Mouse (Mus musculus) layer of hippocampus, postnatal 14 days (tissue): ENCODE results near the gene Lmntd1. TPM values are rescaled to one million over a fixed set of nuclear protein-coding genes. Genes with fewer than 3 reads are reported as not detected.
A peak's percentile ranks its signal among the peaks of the same experiment; 100 is the strongest.

Experiments used
- DNase-seq, 2 experiments: peaks; one replicate each; pipeline ENCODE4 v3.0.0; 2021 to 2022; ENCODE audit warnings: low spot score in 2 of 2, mixed read lengths in 1 of 2
- total RNA-seq, 2 experiments: library from RNA; stranded (reverse); gene quantifications; 2 replicates each; pipeline ENCODE4 v1.2.3; 2021

The Lmntd1 gene
- total RNA-seq, 2 experiments from 2014 or later = 1.5 to 2.0 TPM

DNA sequence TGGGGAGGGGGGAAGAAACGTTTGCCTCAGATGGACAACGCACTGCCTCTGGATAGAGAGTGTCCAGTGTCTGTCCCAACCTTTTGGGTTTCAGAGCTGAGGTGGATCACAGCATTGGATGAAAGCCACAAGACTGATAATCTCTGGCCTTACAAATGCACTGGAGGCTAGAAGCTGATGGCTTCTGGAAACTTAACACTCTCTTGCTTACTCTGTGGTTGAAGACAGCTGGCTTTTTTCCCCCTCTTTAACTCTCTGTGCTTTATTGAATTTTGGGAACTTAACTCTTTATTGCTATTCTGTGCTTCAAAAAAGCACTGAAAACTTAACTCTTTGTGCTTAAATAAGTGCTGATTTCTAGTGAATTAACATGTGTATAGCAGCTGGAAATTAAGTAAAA, 223.7 kb downstream of the Lmntd1 start:
- peak in 1 of 2 experiments; percentile 0 for DNase-seq

DNA sequence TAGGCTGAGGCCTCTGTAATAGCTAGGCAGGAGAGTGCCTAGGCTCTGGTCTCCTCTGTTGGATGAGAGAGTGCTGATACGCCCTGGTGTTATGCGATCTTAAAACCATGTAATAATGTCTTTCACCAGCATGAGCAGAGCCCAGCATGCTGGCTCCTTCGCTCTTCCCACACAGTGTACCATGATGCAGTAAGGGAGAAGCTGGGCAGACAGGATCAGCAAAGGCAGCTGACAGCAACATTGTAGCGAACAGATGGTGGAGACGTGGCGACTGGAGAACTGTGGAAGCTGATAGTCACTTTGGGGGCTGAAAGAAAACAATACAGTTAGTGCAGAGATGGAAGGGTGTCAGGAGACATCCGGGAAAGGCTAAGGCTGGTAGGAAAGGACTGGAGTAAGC, 224.2 kb downstream of the Lmntd1 start:
- DNase-seq = peak; percentile 61 to 82

GRCm38 (mm10) chr6:145387378-145387777, 226.7 kb downstream of the Lmntd1 start:
- peak; percentile 40 to 80 for DNase-seq

GRCm38 (mm10) chr6:145382586-145383380, 231.3 kb downstream of the Lmntd1 start:
- no peak for DNase-seq

DNA sequence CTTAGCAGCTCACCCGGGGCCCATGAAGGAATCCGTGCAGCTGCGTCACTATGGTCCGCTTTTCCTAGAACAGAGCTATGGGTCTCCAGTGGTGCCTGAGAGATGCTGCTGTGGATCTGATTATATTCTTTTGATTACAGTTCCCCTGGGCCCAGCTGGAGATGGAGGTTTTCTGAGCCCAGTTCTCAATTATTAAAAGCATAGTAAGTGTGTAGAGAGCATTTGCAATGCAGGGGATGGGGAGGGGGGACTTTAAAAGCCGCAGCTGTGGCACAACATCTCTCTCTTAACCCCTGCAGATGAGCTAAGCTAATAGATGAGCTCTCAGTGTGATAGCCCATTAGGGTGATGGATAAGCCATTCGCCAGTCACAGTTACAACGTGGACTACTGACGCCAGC, 233.2 kb downstream of the Lmntd1 start:
- DNase-seq = no peak

DNA sequence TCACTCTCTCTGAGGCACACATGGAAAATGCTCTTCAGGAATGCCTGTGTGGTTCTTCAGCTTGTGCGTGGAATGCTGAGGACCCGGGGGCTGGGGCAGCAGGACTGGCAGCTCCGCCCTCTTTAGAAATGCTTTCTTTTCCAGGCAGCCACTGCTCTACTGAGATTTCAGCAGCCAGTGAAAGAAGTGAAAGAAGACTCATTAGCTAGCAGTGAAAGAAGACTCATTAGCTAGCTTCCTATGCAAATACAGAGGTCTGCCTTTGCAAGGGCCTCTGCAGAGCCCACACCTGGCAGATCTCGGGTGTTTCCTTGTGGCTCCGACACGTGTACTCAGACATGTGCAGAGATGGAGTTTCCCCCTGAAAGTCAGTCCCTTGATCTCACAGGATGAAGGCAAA, 234.9 kb downstream of the Lmntd1 start:
- no peak for DNase-seq

DNA sequence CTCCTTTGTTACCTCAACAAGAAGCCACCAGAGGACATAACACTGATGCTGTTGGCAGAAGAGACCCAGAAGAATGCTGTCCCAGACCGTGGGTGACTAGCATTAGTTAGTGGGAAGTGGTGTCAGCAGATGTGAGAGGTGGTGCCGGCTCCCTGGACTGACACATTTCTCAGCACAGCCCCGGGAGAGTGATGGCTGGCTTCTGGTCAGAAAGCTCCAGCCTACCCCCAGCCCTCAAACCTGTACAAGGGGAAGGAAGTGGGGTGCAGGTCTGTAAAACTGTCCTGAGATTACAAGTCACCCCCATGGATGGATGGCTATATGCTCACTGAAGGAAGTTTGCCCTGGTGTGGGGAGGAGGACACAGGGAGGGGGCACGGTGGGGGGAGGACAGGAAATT, 235.4 kb downstream of the Lmntd1 start:
- DNase-seq = no peak

DNA sequence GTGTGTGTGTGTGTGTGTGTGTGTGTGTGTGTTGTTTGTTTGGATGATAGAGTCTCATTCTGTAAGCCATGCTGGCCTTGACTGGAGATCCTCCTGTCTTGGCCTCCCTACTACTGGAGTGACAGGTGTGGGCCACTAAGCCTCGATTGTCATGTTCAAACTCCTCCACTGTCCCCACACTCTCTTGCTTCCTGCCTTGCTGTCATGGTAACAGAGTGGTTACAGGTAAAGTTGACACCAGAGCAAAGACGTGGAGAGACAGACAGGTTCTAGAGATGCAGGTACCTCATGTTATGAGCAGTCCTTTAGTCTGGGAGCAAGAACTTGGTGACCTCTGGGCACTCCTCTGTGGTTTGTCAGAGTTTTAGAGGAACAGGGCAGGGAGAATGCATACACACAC, 239.7 kb downstream of the Lmntd1 start:
- no peak for DNase-seq

DNA sequence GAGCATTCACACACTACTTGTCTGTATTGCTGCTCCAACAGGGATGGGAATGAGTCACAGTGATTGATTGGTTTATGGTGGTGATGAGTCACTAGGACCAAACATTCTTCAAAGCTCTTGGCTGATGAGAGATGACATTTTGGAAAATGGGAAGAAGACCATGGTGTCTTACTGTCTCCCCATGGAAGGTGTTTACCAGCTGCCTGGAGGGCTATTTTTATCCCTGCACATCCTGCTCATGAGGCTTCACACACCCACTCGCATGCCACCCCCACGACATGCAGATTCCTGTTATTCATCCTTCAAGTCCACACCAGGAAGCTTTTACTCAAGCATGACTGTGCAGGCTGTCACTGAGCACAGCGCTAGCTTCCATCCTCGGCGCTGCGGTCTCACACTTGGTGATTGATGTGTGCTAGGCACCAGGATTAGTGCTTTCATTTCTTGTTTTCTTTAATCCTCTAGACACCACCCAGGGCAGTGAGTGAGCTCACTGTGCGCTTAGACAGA, 240.4 kb downstream of the Lmntd1 start:
- DNase-seq = peak; percentile 41 to 69

GRCm38 (mm10) chr6:145372066-145372465, 242.1 kb downstream of the Lmntd1 start:
- no peak for DNase-seq

DNA sequence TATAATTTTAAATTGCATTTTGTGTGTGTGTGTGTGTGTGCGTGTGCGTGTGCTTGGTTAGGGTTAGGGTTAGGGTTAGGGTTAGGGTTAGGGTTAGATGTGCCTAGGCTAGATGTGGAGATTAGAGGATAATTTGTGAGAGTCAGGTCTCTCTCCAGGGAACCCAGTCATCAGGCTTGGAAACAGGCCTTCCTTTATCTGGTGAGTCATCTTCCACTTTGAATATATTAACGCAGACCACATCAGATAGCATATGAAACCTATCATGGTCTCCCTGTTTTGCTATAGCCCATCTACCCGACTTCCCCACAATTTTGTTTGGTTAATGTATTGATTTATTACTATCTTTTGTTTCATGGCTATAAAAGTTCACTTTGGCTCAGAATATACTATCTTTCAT, 242.5 kb downstream of the Lmntd1 start:
- no peak for DNase-seq

DNA sequence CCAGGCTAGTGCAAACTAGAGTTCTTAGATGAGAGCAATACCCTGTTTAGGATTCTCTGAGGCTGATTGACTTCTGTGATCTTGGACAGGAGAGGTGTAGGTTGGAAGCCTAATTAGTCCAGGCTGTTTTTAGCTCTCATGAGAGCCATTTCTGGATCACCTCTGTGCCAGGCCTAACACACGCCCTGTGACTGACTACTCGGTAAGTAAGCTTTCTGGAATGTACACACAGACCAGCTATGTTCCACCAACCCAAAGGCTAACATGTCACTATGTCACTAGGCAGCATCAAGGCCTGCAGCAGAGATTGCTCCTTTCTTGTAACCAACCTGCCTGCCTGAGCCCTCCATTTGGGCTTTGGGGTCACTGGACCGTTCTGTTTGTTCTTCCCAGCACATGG, 243.8 kb downstream of the Lmntd1 start:
- DNase-seq = no peak

DNA sequence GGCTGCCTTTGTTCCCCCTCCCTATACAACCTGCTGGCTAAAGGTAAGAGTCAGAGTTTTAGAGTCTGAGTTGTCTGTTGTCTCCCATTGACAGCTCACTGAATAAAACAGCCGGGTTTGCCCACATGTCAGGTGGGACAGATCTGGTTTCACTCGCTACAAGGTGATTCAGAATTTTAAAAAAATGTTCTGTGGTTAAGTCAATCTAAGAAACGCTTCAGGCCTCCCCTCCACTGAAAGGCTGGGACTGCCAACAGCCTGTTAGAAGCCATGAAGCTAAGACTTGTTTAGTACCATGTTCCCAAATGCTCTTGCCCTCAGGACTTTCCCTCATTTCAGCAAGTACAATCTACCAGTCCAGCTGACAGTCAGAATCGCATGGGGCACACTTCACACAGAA, 244.8 kb downstream of the Lmntd1 start:
- no peak for DNase-seq

DNA sequence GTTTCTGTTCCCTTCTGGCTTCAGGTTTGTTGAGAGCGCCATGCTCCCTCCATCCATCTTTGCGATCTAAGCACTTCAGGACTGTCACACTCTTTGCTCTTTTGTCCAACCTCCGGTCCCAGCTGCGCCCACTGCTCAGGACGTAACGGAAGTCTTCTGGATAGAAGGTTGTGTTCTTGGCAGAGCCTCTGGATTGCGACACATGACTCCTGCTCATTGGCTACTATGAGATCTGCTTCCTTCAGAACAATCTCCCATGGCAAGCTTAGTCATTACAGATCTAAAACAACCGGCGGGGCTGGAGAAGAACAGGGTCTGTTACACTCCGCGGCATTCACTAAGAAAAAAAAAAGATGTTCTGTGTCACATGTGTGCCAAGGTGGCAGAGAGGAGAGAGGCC, 247.6 kb downstream of the Lmntd1 start:
- no peak for DNase-seq

- no peak for DNase-seq
Measured at GRCm38 (mm10) chr6:145363698-145364097, 250.4 kb downstream of the Lmntd1 start.

GRCm38 (mm10) chr6:145361109-145361694, 252.9 kb downstream of the Lmntd1 start:
- DNase-seq = no peak

DNA sequence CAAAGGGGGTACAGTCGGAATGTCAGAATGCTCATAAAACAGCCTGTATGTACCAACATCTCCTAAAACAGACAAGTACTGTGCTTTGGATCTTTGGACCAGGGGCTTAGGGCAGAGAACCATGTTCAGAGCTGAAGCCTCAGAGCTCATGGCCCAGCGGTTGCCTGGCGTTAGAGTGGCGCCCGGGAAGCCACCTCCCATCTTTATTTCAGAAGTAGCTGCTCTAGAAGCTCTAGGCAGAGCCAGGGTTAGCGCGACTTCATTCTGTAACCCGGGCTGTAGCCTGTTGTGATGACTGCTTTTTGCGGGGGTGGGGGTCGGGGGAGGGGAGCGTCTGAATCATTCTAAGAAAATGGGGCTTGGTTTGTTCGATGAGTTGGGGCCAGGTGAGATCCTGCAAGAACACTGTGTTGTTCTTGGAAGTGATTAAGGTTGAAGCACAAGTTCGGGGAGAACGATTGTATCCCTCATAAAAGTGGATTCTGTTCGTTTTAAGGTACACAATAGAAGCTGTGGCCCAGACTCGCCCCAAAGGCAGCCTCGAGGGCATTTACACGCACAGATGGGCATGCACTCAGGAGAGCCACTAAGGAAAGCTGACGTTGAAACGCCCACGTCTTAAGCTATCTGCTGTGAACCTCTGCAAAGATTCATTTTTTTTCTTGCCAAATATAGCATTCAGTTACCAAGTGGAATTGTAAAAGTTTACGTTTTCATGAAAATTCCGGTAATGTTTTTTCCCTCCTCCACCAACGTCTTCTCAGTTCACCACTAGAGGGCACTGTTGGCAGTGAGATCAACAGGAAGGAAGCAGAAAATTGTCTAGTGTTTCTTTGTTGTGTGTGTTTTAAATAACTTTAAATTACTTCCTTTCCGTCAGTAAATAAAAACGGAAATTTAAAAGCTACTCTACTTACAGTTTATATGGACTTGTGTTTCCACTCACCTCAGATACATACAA, 254.4 kb downstream of the Lmntd1 start:
- peak; percentile 47 to 81 for DNase-seq

DNA sequence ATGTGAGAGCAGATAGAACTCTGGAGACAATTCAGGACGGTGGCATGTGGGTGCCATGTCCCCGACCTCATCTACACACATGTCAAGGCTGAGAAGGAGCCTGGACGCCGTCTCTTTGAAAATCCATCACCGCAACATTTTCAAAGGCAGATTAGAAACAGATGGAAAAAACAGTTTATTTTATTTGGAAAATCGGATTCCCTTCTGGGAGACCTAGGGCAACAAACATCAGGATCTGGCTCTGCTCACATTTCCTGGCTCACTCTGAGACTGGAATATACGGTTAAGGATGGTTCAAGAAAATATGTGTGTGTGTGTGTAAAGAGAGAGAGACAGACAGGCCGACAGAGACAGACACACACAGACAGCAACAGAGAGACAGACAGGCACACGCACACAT, 256.1 kb downstream of the Lmntd1 start:
- no peak for DNase-seq

- DNase-seq = no peak
Measured at GRCm38 (mm10) chr6:145353806-145354205, 260.3 kb downstream of the Lmntd1 start.

DNA sequence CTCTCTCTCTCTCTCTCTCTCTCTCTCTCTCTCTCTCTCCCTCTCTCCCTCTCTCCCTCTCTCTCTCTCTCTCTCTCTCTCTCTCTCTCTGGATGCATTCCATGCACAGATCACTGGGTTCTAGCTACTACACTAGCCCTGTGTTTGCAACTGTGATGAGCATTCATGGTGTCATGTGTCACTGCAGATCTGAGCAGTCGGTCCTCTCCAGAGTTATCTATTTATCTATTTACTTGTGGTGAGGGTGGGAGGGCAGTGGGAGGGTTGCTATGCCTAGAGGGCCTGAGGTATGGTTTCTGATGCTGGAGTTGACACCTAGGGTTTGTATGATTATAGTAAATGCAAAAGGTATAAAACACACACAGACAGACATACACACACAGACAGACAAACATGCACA, 261.4 kb downstream of the Lmntd1 start:
- DNase-seq = no peak

DNA sequence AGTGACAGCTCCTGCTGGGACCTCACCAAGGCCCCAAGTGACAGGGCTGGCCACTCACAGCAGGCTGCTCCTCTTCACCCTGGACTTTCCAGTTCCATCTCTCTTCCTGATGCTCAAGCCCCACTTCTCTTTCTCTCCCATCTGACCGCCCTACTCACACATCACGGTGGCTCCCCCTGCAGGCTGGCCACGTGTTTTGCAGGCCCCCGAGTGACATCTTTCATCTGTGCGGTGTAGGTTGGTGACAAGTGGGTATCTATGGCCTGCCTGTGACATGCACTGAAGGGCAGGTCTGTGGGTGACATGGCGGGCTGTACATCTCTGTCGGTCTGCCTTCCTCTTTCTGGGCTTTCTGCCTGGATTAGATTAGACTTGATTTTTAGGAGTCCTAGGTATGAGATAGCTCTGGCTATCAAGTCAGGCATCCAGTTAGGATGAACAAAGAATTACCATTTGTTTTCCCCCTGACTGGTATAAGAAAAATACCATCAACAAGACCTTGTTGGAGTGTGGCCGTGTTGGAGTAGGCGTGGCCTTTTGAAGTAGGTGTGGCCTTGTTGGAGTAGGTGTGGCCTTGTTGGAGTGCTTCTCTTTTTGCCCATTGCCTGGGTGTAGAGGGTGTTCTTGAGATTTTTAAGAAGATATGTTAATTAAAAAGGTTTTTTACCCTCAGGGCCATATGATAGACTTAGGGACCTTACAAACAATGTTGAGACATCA, 265.8 kb downstream of the Lmntd1 start:
- DNase-seq = no peak
